Mouse (Mus musculus): ENCODE results near the gene Adat3. TPM values are rescaled to one million over a fixed set of nuclear protein-coding genes. Genes with fewer than 3 reads are reported as not detected.

Gene Adat3
- polyA plus RNA-seq, 1 experiment from 2014 or later: 4.8 TPM

DNA sequence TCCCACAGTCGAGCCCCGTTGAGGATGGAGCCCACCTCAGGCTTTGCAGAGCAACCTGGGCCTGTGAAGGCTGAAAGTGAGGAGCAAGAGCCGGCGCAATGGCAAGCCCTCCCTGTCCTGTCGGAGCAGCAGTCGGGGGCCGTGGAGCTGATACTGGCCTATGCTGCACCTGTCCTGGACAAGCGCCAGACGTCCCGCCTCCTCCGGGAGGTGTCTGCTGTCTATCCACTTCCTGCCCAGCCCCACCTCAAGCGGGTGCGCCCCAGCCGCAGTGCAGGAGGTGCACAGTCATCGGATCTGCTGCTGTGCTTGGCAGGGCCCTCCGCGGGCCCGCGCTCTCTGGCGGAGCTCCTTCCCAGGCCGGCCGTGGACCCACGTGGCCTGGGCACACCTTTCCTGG is 3.6 kb downstream of the Adat3 start:
- 88% methylated on average over 21 of the region's 23 CpGs for WGBS
- DNase-seq (ENCODE audit: low spot score): no peak
- Histone ChIP-seq H3K27me3 (replicated peaks; ENCODE audit: insufficient read depth, low read length) (no peaks in the 10 kb centered on the region), H3K36me3 (ENCODE audit: insufficient read depth, low read length) (peaks cover 6% of the 10 kb centered on the region; the same call in 1 of the 2 replicates), H3K9me3 (ENCODE audit: low read length) (no peaks in the 10 kb centered on the region), H3K4me1 (ENCODE audit: insufficient read depth, low read depth, low read length) (peaks cover 12% of the 10 kb centered on the region; the same call in 1 of the 2 replicates), H3K4me3 (ENCODE audit: low read depth, low read length) (no peak overlapping the region), H3K27ac (ENCODE audit: low read length) (no peak overlapping the region), H3K4me2 (replicated peaks; ENCODE audit: low read depth, low read length) (no peak overlapping the region), H3K9ac (replicated peaks; ENCODE audit: low read depth) (no peak overlapping the region)
- no peak for ATAC-seq
- no peak for TF ChIP-seq EP300 (IDR thresholded peaks at IDR 0.05)
- no peak for TF ChIP-seq CTCF (IDR thresholded peaks at IDR 0.05)

DNA sequence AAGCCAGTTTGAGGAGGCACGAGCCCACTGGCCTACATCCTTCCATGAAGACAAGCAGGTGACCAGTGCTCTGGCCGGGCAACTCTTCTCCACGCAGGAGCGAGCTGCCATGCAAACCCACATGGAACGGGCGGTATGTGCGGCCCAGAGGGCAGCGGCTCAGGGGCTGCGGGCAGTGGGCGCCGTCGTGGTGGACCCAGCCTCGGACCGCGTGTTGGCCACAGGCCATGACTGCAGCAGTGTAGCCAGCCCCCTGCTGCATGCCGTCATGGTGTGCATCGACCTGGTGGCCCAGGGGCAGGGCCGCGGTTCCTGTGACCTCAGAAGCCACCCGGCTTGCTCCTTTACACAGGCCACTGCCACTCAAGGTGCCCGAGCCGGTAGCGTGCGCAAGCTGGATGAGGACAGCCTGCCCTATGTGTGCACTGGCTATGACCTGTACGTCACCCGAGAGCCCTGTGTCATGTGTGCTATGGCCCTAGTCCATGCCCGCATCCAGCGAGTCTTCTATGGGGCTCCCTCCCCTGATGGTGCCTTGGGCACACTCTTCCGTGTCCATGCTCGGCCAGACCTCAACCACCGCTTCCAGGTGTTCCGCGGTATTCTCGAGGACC is 4.2 kb downstream of the Adat3 start:
- Histone ChIP-seq H3K9ac (replicated peaks; ENCODE audit: low read depth) (no peak overlapping the region), H3K4me3 (ENCODE audit: low read depth, low read length) (no peak overlapping the region), H3K27ac (ENCODE audit: low read length) (no peak overlapping the region), H3K36me3 (ENCODE audit: insufficient read depth, low read length) (peaks cover 6% of the 10 kb centered on the region; the same call in 1 of the 2 replicates), H3K9me3 (ENCODE audit: low read length) (no peaks in the 10 kb centered on the region), H3K27me3 (replicated peaks; ENCODE audit: insufficient read depth, low read length) (no peaks in the 10 kb centered on the region), H3K4me1 (ENCODE audit: insufficient read depth, low read depth, low read length) (peaks cover 12% of the 10 kb centered on the region; the same call in 1 of the 2 replicates), H3K4me2 (replicated peaks; ENCODE audit: low read depth, low read length) (no peak overlapping the region)
- ATAC-seq (no peak), DNase-seq (ENCODE audit: low spot score) (no peak)
- TF ChIP-seq EP300 (IDR thresholded peaks at IDR 0.05): no peak
- TF ChIP-seq CTCF (IDR thresholded peaks at IDR 0.05): no peak
- 95% methylated on average over 34 of the region's 34 CpGs for WGBS

DNA sequence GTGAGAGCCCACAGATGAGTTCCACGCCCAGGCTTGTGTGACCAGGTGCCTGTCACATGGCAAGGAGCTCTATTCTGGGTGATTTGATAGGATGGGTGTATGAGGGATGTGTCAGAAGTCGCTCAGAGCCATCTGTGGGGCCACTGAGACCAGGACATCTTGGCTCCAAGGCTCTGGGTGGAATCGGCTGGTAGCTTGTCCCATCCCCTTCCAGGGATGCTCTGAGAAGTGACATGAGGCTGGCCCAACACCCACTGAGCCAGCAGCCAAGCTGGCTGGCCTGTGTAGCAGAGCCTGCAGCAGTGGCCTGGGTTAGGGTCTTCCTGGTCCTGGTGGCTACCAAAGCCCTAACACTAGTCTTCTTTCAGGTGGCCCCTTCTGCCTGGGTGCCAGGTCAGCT is 5.8 kb downstream of the Adat3 start:
- DNase-seq (ENCODE audit: low spot score) (no peak), ATAC-seq (no peak)
- TF ChIP-seq CTCF (IDR thresholded peaks at IDR 0.05) (no peak), EP300 (IDR thresholded peaks at IDR 0.05) (no peak)
- H3K36me3 ChIP-seq (ENCODE audit: insufficient read depth, low read length): peaks cover 6% of the 10 kb centered on the region; the same call in 1 of the 2 replicates
- H3K4me3 ChIP-seq (ENCODE audit: low read depth, low read length): no peak overlapping the region
- H3K4me2 ChIP-seq (replicated peaks; ENCODE audit: low read depth, low read length): no peak overlapping the region
- H3K4me1 ChIP-seq (ENCODE audit: insufficient read depth, low read depth, low read length): peaks cover 6% of the 10 kb centered on the region; the same call in 1 of the 2 replicates
- H3K9me3 ChIP-seq (ENCODE audit: low read length): no peaks in the 10 kb centered on the region
- WGBS: 90% methylated on average over 3 of the region's 3 CpGs
- H3K27me3 ChIP-seq (replicated peaks; ENCODE audit: insufficient read depth, low read length): no peaks in the 10 kb centered on the region
- H3K9ac ChIP-seq (replicated peaks; ENCODE audit: low read depth): no peak overlapping the region
- H3K27ac ChIP-seq (ENCODE audit: low read length): no peak overlapping the region

DNA sequence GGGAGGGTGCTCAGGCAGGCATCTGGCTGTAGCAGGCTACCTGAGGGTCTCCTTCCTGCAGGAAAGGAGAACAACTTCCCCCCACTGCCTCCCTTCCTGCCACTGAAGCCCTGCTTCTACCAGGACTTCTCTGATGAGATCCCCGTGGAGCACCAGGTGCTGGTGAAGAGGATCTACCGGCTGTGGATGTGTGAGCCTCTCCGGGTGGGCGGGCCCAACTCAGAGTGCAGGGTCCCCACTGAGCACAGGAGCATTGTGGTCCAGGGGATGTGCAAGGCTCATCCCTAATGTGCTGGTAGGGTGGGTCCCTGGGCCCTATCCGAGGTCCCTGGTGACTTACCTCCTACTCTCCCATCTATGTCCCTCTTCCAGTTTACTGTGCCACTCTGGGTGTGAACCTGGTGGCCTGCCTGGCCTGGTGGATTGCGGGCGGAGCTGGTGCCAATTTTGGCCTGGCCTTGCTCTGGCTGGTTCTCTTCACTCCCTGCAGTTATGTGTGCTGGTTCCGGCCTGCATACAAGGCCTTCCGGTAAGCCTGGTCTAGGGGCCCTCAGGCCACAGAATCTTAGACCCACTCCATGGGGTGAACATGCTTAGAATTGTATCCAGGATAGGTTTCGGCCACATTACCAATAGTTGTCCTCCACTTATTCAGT is 6.7 kb downstream of the Adat3 start:
- no peaks in the 10 kb centered on the region for H3K27me3 ChIP-seq (replicated peaks; ENCODE audit: insufficient read depth, low read length)
- no peak overlapping the region for H3K4me3 ChIP-seq (ENCODE audit: low read depth, low read length)
- no peaks in the 10 kb centered on the region for H3K4me1 ChIP-seq (ENCODE audit: insufficient read depth, low read depth, low read length)
- no peak overlapping the region for H3K27ac ChIP-seq (ENCODE audit: low read length)
- TF ChIP-seq CTCF (IDR thresholded peaks at IDR 0.05) (no peak), EP300 (IDR thresholded peaks at IDR 0.05) (no peak)
- H3K4me2 ChIP-seq (replicated peaks; ENCODE audit: low read depth, low read length): no peak overlapping the region
- no peaks in the 10 kb centered on the region for H3K9me3 ChIP-seq (ENCODE audit: low read length)
- WGBS: 88% methylated on average over 10 of the region's 10 CpGs
- no peak for DNase-seq (ENCODE audit: low spot score)
- H3K36me3 ChIP-seq (ENCODE audit: insufficient read depth, low read length): peaks cover 6% of the 10 kb centered on the region; the same call in 1 of the 2 replicates
- ATAC-seq: no peak
- no peak overlapping the region for H3K9ac ChIP-seq (replicated peaks; ENCODE audit: low read depth)

DNA sequence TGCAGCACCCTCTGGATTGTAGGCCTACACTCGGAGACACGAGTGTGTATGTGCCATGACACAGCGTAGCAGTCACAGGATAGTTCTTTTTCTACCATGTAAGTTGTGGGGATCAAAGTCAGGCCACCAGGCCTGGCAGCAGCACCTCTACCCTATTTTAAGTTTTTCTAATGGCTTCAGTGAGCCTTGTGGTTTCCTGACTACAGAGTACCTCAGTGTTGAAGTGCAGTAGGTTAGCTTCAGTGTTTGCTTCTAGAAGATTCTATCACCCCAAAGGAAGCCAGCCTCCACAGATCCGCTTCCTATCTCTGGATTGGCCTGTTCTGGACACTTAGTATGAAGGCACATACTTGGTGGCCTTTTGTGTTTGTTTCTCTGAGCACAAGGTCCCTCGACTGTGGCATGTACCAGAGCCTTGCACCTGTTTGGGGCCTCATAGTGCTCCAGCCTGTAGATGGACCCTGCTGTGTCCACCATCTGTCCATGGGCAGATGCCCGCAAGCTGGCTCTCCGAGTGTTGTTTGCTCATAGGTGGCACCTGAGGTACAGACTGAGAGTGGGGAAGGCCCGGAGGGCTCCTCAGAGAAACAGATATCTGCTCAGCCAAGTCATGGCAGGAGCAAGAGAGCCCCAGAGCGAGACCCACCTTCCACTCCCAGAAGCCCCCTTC is 7.6 kb downstream of the Adat3 start:
- peaks cover 13% of the 10 kb centered on the region; the same call in 1 of the 2 replicates for H3K36me3 ChIP-seq (ENCODE audit: insufficient read depth, low read length)
- no peak for TF ChIP-seq EP300 (IDR thresholded peaks at IDR 0.05)
- TF ChIP-seq CTCF (IDR thresholded peaks at IDR 0.05): no peak
- no peaks in the 10 kb centered on the region for H3K27me3 ChIP-seq (replicated peaks; ENCODE audit: insufficient read depth, low read length)
- no peaks in the 10 kb centered on the region for H3K9me3 ChIP-seq (ENCODE audit: low read length)
- no peak overlapping the region for H3K9ac ChIP-seq (replicated peaks; ENCODE audit: low read depth)
- no peak overlapping the region for H3K27ac ChIP-seq (ENCODE audit: low read length)
- ATAC-seq: no peak
- no peak overlapping the region for H3K4me2 ChIP-seq (replicated peaks; ENCODE audit: low read depth, low read length)
- H3K4me1 ChIP-seq (ENCODE audit: insufficient read depth, low read depth, low read length): no peaks in the 10 kb centered on the region
- no peak for DNase-seq (ENCODE audit: low spot score)
- 90% methylated on average over 9 of the region's 9 CpGs for WGBS
- no peak overlapping the region for H3K4me3 ChIP-seq (ENCODE audit: low read depth, low read length)

DNA sequence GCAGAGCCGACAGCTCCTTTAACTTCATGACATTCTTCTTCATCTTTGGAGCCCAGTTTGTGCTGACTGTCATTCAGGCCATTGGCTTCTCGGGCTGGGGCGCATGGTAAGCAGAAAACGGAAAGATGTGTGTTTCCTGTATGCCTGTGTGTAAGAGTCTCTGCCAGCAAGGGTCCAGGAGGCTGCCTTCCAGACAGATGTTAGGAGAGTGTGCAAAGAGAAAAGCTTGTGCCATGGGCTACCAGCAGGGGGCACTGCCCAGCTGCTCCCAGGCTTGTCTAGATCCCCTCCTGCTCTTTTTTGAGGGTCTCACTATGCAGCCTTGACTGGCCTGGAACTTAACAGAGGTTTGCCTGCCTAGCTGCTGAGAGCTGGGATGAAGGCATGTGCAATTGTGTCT is 8.3 kb downstream of the Adat3 start:
- no peaks in the 10 kb centered on the region for H3K27me3 ChIP-seq (replicated peaks; ENCODE audit: insufficient read depth, low read length)
- H3K9ac ChIP-seq (replicated peaks; ENCODE audit: low read depth): no peak overlapping the region
- no peaks in the 10 kb centered on the region for H3K4me1 ChIP-seq (ENCODE audit: insufficient read depth, low read depth, low read length)
- 56% methylated on average over 4 of the region's 4 CpGs for WGBS
- H3K27ac ChIP-seq (ENCODE audit: low read length): no peak overlapping the region
- DNase-seq (ENCODE audit: low spot score) (peak; percentile 69), ATAC-seq (peak; percentile 50; the same call in 1 of the 2 replicates)
- H3K4me2 ChIP-seq (replicated peaks; ENCODE audit: low read depth, low read length): no peak overlapping the region
- H3K36me3 ChIP-seq (ENCODE audit: insufficient read depth, low read length): peaks cover 13% of the 10 kb centered on the region; the same call in 1 of the 2 replicates
- TF ChIP-seq EP300 (IDR thresholded peaks at IDR 0.05) (no peak), CTCF (IDR thresholded peaks at IDR 0.05) (peak; percentile 86)
- H3K9me3 ChIP-seq (ENCODE audit: low read length): no peaks in the 10 kb centered on the region
- H3K4me3 ChIP-seq (ENCODE audit: low read depth, low read length): no peak overlapping the region

Data from lung, postnatal 0 days (tissue).